Mouse (Mus musculus) T-helper 2 cell (primary cell): ENCODE results near the gene Cysltr1.

Experiments used
- in situ Hi-C: fragments of 300-600 bp; cut with MboI, MseI; formaldehyde crosslinking; loops from one replicate; pipeline ENCODE4 v1.15.1; 2025; ENCODE audit warnings: high pct_unique_total_duplicates

Gene Cysltr1

GRCm38 (mm10) chrX:106603386-106603785 lies at the start of gene Cysltr1:
Cysltr1 (minus strand) TSS chrX:106603679.
- in situ Hi-C loops, result no loop called here

- in situ Hi-C loops, result no loop called here
These were observed 31.5 kb upstream of the Cysltr1 start for GRCm38 (mm10) chrX:106634799-106635541.

GRCm38 (mm10) chrX:106633543-106633942 lies 30.1 kb upstream of the Cysltr1 start:
- in situ Hi-C loops, result no loop called here

- in situ Hi-C loops, result no loop called here
These were observed 25.0 kb upstream of the Cysltr1 start for GRCm38 (mm10) chrX:106628514-106628913.

- in situ Hi-C loops, result no loop called here
These were observed 20.2 kb upstream of the Cysltr1 start for GRCm38 (mm10) chrX:106623667-106624066.

GRCm38 (mm10) chrX:106622512-106622911 lies 19.0 kb upstream of the Cysltr1 start:
- in situ Hi-C loops, result no loop called here

GRCm38 (mm10) chrX:106602574-106603258 lies 763 bp downstream of the Cysltr1 start:
- in situ Hi-C loops, result no loop called here

- in situ Hi-C loops, result no loop called here
These were observed 7.6 kb downstream of the Cysltr1 start for GRCm38 (mm10) chrX:106595904-106596303.

- in situ Hi-C loops, result no loop called here
These were observed 9.6 kb downstream of the Cysltr1 start for GRCm38 (mm10) chrX:106593914-106594313.

GRCm38 (mm10) chrX:106582886-106583285 lies 20.6 kb downstream of the Cysltr1 start, which contains the start of gene Gm5127:
Gm5127 (plus strand) TSS chrX:106583186.
- in situ Hi-C loops, result no loop called here

GRCm38 (mm10) chrX:106582197-106582596 lies 21.3 kb downstream of the Cysltr1 start:
- in situ Hi-C loops, result no loop called here

GRCm38 (mm10) chrX:106580410-106580809 lies 23.1 kb downstream of the Cysltr1 start:
- in situ Hi-C loops, result no loop called here

- in situ Hi-C loops, result no loop called here
These were observed 24.5 kb downstream of the Cysltr1 start for GRCm38 (mm10) chrX:106578966-106579365.

- in situ Hi-C loops, result no loop called here
These were observed 48.0 kb downstream of the Cysltr1 start for GRCm38 (mm10) chrX:106555457-106555856.

GRCm38 (mm10) chrX:106536359-106536758 lies 67.1 kb downstream of the Cysltr1 start:
- in situ Hi-C loops, result no loop called here
